Mouse (Mus musculus): ENCODE data around the gene AC129217.1. TPM values are rescaled to one million over a fixed set of nuclear protein-coding genes. Genes with fewer than 3 reads are reported as not detected.
"Not testable (repeated sequence)": the region's sequence is repeated elsewhere in the genome, so short reads cannot be mapped to it uniquely, and the experiment has no call there.

AC129217.1 gene
- polyA plus RNA-seq, 1 experiment from 2014 or later, result not detected

DNA sequence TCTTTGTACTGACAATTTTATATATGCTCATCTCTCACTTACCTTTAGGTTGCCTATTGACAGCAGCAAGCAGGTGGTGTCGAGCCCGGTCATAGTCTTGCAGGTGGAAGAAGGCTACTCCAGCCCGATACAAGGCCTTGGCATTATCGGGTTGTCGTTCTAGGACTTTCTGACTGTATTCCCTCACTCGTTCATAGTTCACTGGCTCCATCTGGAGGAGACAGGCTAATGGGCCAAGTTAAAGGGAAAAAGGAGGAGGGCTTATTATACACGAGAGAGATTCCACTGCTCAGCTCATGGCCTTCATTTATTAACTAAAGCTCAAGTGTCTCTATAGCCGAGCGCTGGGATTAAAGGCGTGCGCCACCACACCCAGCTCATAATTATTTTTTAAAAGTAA lies 13.8 kb upstream of the AC129217.1 start:
- Histone ChIP-seq H3K27ac (no peak overlapping the region), H3K27me3 (ENCODE audit: poor library complexity, severe bottlenecking) (no peaks in the 10 kb centered on the region), H3K4me3 (peak overlapping the region; percentile 4; the same call in 1 of the 2 replicates), H3K9me3 (no peaks in the 10 kb centered on the region), H3K4me1 (peaks cover 31% of the 10 kb centered on the region), H3K36me3 (replicated peaks) (peaks cover 65% of the 10 kb centered on the region)
- WGBS, result 90% methylated on average over 11 of the region's 11 CpGs
- DNase-seq (ENCODE audit: extremely low spot score, low spot score), result no peak

DNA sequence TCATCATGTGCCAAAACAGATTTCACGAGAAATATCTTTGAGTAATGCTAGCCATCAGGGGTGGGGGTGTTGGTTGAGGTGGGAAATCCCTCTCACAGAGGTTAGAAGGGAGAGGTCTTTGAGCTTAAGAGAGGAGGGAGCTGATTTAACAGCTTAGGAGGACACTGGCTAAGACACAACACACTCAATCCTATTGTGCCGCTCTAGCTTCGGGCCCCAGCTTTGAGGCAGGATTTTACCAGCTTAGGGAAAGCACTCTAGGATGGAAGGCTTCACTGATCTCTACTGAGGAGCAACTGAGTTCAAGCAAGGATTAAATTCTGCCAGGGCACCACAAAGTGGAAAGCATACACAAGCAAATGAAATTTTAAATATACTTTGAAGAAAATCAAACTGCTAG lies 12.6 kb upstream of the AC129217.1 start:
- H3K36me3 ChIP-seq (replicated peaks), result peaks cover 57% of the 10 kb centered on the region
- H3K4me1 ChIP-seq, result peaks cover 38% of the 10 kb centered on the region
- H3K9me3 ChIP-seq, result no peaks in the 10 kb centered on the region
- no peak for DNase-seq (ENCODE audit: extremely low spot score, low spot score)
- H3K27me3 ChIP-seq (ENCODE audit: poor library complexity, severe bottlenecking), result no peaks in the 10 kb centered on the region
- H3K4me3 ChIP-seq, result peak overlapping the region; percentile 81
- 75% methylated on average over 3 of the region's 3 CpGs for WGBS
- H3K27ac ChIP-seq, result no peak overlapping the region; the same call in 1 of the 2 replicates

DNA sequence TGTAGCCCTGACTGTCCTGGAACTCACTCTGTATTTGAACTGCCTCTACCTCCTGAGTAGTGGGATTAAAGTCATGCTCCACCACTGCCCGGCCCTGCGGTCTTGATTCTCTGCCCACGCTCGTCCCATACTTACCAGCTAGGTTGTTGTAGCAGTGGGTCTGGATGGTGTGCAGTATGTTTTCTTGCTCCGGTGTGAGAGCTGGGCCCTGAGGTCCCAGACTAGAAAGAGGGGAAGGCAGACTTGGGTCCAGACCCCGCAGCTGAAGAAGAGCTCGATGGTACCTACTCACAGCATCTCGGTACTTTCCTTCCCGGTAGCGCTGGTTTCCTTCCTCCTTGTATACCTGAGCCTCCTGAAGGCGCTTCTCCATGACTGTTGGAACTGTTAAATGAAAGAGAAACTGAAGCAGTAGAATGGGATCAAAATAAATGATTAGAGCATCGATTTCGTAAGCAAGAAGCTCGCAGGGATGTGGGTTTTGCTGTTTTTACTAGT lies 11.2 kb upstream of the AC129217.1 start:
- no peaks in the 10 kb centered on the region for H3K9me3 ChIP-seq
- H3K27ac ChIP-seq, result peak overlapping the region; percentile 97
- no peaks in the 10 kb centered on the region for H3K27me3 ChIP-seq (ENCODE audit: poor library complexity, severe bottlenecking)
- WGBS, result 37% methylated on average over 14 of the region's 14 CpGs
- H3K4me1 ChIP-seq, result peaks cover 52% of the 10 kb centered on the region
- no peak for DNase-seq (ENCODE audit: extremely low spot score, low spot score)
- peaks cover 53% of the 10 kb centered on the region for H3K36me3 ChIP-seq (replicated peaks)
- peak overlapping the region; percentile 81 for H3K4me3 ChIP-seq

DNA sequence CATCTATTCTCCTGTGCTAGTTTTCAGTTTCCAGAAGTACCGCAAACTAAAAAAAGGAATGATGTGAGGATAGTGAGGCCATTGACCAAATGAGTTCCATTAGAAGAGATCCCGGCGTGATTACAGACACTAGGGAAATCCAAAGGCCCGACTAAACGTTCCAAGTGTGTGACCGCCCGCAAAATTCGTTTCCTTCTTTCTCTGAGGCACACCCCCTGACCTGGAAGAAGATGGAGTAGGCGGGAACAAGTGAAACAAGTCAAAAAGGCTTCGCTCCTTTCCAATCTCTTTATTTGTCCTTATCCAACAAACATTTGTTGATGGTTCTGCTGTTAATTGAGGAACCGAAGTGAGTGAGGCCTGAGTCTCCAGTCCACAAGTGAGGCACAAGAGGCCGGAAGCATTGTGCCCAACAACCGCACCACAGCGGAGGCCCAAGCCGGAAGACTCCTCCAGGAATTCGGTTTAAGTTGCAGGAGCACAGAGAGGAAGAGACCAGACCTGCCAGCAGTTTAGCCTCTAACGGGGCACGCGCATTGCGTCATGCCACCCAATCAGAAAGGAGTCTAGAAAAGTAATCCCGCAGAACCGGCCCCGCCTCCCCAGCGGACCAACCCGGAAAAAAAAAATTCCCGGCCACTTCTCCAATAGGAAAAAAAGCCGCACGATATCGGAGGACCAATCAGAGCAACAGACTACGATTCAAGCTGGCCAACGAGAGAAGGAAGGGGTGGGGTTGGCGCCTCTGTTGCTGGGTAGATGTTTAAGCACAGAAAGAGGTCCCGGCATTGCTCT lies 10.6 kb upstream of the AC129217.1 start, which contains the start of gene Ttc9c:
Gene Ttc9c, minus strand, starts transcription at position 533 of the 795 bp plus-strand sequence.
- Histone ChIP-seq H3K4me3 (peak within 1 kb of the TSS; percentile 81), H3K4me1 (peaks cover 52% of the 10 kb centered on the region), H3K27me3 (ENCODE audit: poor library complexity, severe bottlenecking) (no peaks in the 10 kb centered on the region), H3K36me3 (replicated peaks) (peaks cover 53% of the 10 kb centered on the region), H3K9me3 (no peaks in the 10 kb centered on the region), H3K27ac (peak within 1 kb of the TSS; percentile 97)
- 1% methylated on average over 33 of the region's 33 CpGs for WGBS
- DNase-seq (ENCODE audit: extremely low spot score, low spot score), result peak; percentile 97

GRCm38 (mm10) chr19:8819596-8820423 lies 9.8 kb upstream of the AC129217.1 start, which contains the start of gene Hnrnpul2:
Gene Hnrnpul2, plus strand, starts transcription at chr19:8820010.
- under 1% methylated on average over 83 of the region's 83 CpGs for WGBS
- no peaks in the 10 kb centered on the region for H3K9me3 ChIP-seq
- H3K4me3 ChIP-seq, result peak within 1 kb of the TSS; percentile 81
- peak; percentile 97 for DNase-seq (ENCODE audit: extremely low spot score, low spot score)
- no peaks in the 10 kb centered on the region for H3K27me3 ChIP-seq (ENCODE audit: poor library complexity, severe bottlenecking)
- peak within 1 kb of the TSS; percentile 97 for H3K27ac ChIP-seq
- H3K4me1 ChIP-seq, result peaks cover 52% of the 10 kb centered on the region
- peaks cover 53% of the 10 kb centered on the region for H3K36me3 ChIP-seq (replicated peaks)

- Histone ChIP-seq H3K9me3 (no peaks in the 10 kb centered on the region), H3K27me3 (ENCODE audit: poor library complexity, severe bottlenecking) (no peaks in the 10 kb centered on the region), H3K36me3 (replicated peaks) (peaks cover 53% of the 10 kb centered on the region), H3K4me3 (peak overlapping the region; percentile 81), H3K4me1 (peaks cover 48% of the 10 kb centered on the region), H3K27ac (peak overlapping the region; percentile 97)
- DNase-seq (ENCODE audit: extremely low spot score, low spot score), result no peak
- under 1% methylated on average over 48 of the region's 48 CpGs for WGBS
These were observed 9.1 kb upstream of the AC129217.1 start for GRCm38 (mm10) chr19:8820424-8820956.

GRCm38 (mm10) chr19:8821146-8821545 lies 8.4 kb upstream of the AC129217.1 start:
- peak overlapping the region; percentile 81 for H3K4me3 ChIP-seq
- DNase-seq (ENCODE audit: extremely low spot score, low spot score), result no peak
- no peaks in the 10 kb centered on the region for H3K27me3 ChIP-seq (ENCODE audit: poor library complexity, severe bottlenecking)
- peaks cover 43% of the 10 kb centered on the region for H3K4me1 ChIP-seq
- WGBS, result 3% methylated on average over 7 of the region's 7 CpGs
- peak overlapping the region; percentile 97 for H3K27ac ChIP-seq
- peaks cover 53% of the 10 kb centered on the region for H3K36me3 ChIP-seq (replicated peaks)
- H3K9me3 ChIP-seq, result no peaks in the 10 kb centered on the region

DNA sequence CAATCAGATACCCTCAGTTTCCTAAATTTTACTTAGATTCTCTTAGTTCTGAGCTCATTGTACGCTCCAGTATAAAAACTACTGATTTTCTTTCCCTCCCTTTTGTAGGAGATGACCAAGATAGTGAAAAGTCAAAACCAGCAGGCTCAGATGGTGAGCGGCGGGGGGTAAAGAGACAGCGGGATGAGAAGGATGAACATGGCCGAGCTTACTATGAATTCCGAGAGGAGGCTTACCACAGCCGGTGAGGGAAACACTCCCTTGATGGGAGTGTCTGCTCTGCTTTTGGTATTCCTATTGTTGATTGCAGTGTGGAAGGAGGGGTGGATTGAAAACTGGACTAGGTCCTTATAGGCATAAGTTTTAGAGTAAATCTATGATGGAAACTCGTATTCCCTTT lies 6.9 kb upstream of the AC129217.1 start:
- Histone ChIP-seq H3K9me3 (no peaks in the 10 kb centered on the region), H3K27me3 (ENCODE audit: poor library complexity, severe bottlenecking) (no peaks in the 10 kb centered on the region), H3K27ac (no peak overlapping the region), H3K4me3 (peak overlapping the region; percentile 81), H3K4me1 (peaks cover 29% of the 10 kb centered on the region), H3K36me3 (replicated peaks) (peaks cover 59% of the 10 kb centered on the region)
- DNase-seq (ENCODE audit: extremely low spot score, low spot score), result no peak
- WGBS, result 82% methylated on average over 8 of the region's 8 CpGs

DNA sequence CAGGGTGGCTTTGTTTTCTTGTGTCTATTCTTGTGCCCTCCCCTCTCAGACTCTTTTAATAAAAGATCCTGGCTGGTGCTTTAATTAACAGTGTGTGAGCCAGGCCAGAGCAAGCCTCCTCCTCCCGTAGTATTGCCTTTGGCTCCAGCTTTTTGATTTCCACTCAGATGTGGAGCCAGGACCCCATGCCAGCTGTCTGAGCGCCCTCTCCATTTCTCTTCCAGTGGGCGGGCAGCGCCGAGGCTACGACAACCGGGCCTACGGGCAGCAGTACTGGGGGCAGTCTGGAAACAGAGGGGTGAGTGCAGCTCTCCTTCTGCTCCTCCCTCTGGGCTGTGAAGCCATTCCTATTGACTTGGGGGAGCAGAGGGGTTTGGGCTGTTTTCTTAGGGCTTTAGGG lies 1.1 kb downstream of the AC129217.1 start:
- no peak for DNase-seq (ENCODE audit: extremely low spot score, low spot score)

GRCm38 (mm10) chr19:8831262-8831661 lies 1.7 kb downstream of the AC129217.1 start:
- H3K9me3 ChIP-seq, result no peaks in the 10 kb centered on the region
- no peak overlapping the region for H3K4me3 ChIP-seq
- H3K4me1 ChIP-seq, result no peaks in the 10 kb centered on the region
- DNase-seq (ENCODE audit: extremely low spot score, low spot score), result no peak
- no peak overlapping the region for H3K27ac ChIP-seq
- H3K27me3 ChIP-seq (ENCODE audit: poor library complexity, severe bottlenecking), result no peaks in the 10 kb centered on the region
- 85% methylated on average over 11 of the region's 11 CpGs for WGBS
- H3K36me3 ChIP-seq (replicated peaks), result peaks cover 100% of the 10 kb centered on the region

More for the DNA sequence above, 1.1 kb downstream of the AC129217.1 start:
- Histone ChIP-seq H3K4me3 (no peak overlapping the region), H3K4me1 (no peaks in the 10 kb centered on the region), H3K27me3 (ENCODE audit: poor library complexity, severe bottlenecking) (no peaks in the 10 kb centered on the region), H3K27ac (no peak overlapping the region), H3K36me3 (replicated peaks) (peaks cover 100% of the 10 kb centered on the region), H3K9me3 (no peaks in the 10 kb centered on the region)
- WGBS, result 95% methylated on average over 8 of the region's 8 CpGs

DNA sequence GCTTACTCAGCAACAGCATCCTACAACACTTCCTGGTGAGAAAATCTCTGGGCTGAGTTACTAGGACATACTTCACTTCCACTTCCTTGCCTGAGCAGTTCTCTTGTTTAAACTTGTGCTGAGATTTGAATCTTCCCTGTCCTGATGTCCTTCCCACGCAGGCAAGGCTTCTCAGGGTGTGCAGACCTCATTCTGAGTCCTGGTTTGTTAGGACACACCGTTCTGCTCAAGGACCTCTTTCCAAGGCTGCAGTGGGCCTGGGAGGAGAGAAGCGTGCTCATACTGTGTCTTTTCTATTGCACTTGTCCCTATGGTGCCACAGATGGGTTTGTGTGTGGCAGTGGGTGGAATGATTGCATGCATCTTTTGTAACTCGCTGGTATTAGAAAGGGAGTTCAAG lies 3.4 kb downstream of the AC129217.1 start:
- H3K27me3 ChIP-seq (ENCODE audit: poor library complexity, severe bottlenecking), result no peaks in the 10 kb centered on the region
- H3K27ac ChIP-seq, result no peak overlapping the region
- peaks cover 12% of the 10 kb centered on the region for H3K4me1 ChIP-seq
- no peak for DNase-seq (ENCODE audit: extremely low spot score, low spot score)
- 91% methylated on average over 4 of the region's 4 CpGs for WGBS
- H3K9me3 ChIP-seq, result no peaks in the 10 kb centered on the region
- peaks cover 89% of the 10 kb centered on the region for H3K36me3 ChIP-seq (replicated peaks)
- no peak overlapping the region for H3K4me3 ChIP-seq

GRCm38 (mm10) chr19:8836327-8836726 lies 6.8 kb downstream of the AC129217.1 start:
- not testable (repeated sequence) for H3K4me3 ChIP-seq; H3K27me3 ChIP-seq (ENCODE audit: poor library complexity, severe bottlenecking); H3K9me3 ChIP-seq; DNase-seq (ENCODE audit: extremely low spot score, low spot score)
- WGBS, result 98% methylated on average over 10 of the region's 10 CpGs
- Histone ChIP-seq H3K36me3 (replicated peaks) (peaks cover 61% of the 10 kb centered on the region), H3K27ac (peak overlapping the region; percentile 97; the same call in 1 of the 2 replicates), H3K4me1 (peaks cover 45% of the 10 kb centered on the region)

All from forebrain, embryonic 10.5 days (tissue).